Mouse (Mus musculus): Measurements from ENCODE around the gene March6. TPM values are rescaled to one million over a fixed set of nuclear protein-coding genes. Genes with fewer than 3 reads are reported as not detected.

March6 gene
- polyA plus RNA-seq, 1 experiment, result 70.2 TPM

GRCm38 (mm10) chr15:31502313-31502712, 28.5 kb downstream of the March6 start:
- no peaks in the 10 kb centered on the region for H3K27me3 ChIP-seq (ENCODE audit: control insufficient read depth, insufficient read depth, low read length)
- WGBS, result 7% methylated on average over 1 of the region's 1 CpGs
- DNase-seq, result no peak
- H3K4me1 ChIP-seq (ENCODE audit: control insufficient read depth, insufficient read depth, low read length), result no peaks in the 10 kb centered on the region
- no peak for TF ChIP-seq POLR2A (IDR thresholded peaks at IDR 0.05; ENCODE audit: borderline replicate concordance, insufficient read depth, low read length)
- no peak for TF ChIP-seq CTCF (IDR thresholded peaks at IDR 0.05; ENCODE audit: borderline replicate concordance, insufficient read depth, low read depth, low read length)
- no peak overlapping the region for H3K4me3 ChIP-seq (replicated peaks; ENCODE audit: insufficient read depth, low read depth, low read length)
- H3K27ac ChIP-seq (ENCODE audit: insufficient read depth, low read length), result no peak overlapping the region

GRCm38 (mm10) chr15:31494803-31495202, 36.0 kb downstream of the March6 start:
- TF ChIP-seq POLR2A (IDR thresholded peaks at IDR 0.05; ENCODE audit: borderline replicate concordance, insufficient read depth, low read length) (no peak), CTCF (IDR thresholded peaks at IDR 0.05; ENCODE audit: borderline replicate concordance, insufficient read depth, low read depth, low read length) (no peak)
- 92% methylated on average over 9 of the region's 9 CpGs for WGBS
- Histone ChIP-seq H3K27ac (ENCODE audit: insufficient read depth, low read length) (no peak overlapping the region), H3K4me1 (ENCODE audit: control insufficient read depth, insufficient read depth, low read length) (no peaks in the 10 kb centered on the region), H3K27me3 (ENCODE audit: control insufficient read depth, insufficient read depth, low read length) (no peaks in the 10 kb centered on the region), H3K4me3 (replicated peaks; ENCODE audit: insufficient read depth, low read depth, low read length) (no peak overlapping the region)
- no peak for DNase-seq

GRCm38 (mm10) chr15:31494310-31494709, 36.5 kb downstream of the March6 start:
- DNase-seq, result no peak
- 63% methylated on average over 3 of the region's 3 CpGs for WGBS
- Histone ChIP-seq H3K27me3 (ENCODE audit: control insufficient read depth, insufficient read depth, low read length) (no peaks in the 10 kb centered on the region), H3K27ac (ENCODE audit: insufficient read depth, low read length) (no peak overlapping the region), H3K4me3 (replicated peaks; ENCODE audit: insufficient read depth, low read depth, low read length) (no peak overlapping the region), H3K4me1 (ENCODE audit: control insufficient read depth, insufficient read depth, low read length) (no peaks in the 10 kb centered on the region)
- TF ChIP-seq CTCF (IDR thresholded peaks at IDR 0.05; ENCODE audit: borderline replicate concordance, insufficient read depth, low read depth, low read length) (no peak), POLR2A (IDR thresholded peaks at IDR 0.05; ENCODE audit: borderline replicate concordance, insufficient read depth, low read length) (no peak)

- Histone ChIP-seq H3K4me3 (replicated peaks; ENCODE audit: insufficient read depth, low read depth, low read length) (no peak overlapping the region), H3K27ac (ENCODE audit: insufficient read depth, low read length) (no peak overlapping the region), H3K27me3 (ENCODE audit: control insufficient read depth, insufficient read depth, low read length) (no peaks in the 10 kb centered on the region), H3K4me1 (ENCODE audit: control insufficient read depth, insufficient read depth, low read length) (no peaks in the 10 kb centered on the region)
- WGBS, result 77% methylated on average over 2 of the region's 2 CpGs
- DNase-seq, result no peak
- TF ChIP-seq CTCF (IDR thresholded peaks at IDR 0.05; ENCODE audit: borderline replicate concordance, insufficient read depth, low read depth, low read length), result no peak
- no peak for TF ChIP-seq POLR2A (IDR thresholded peaks at IDR 0.05; ENCODE audit: borderline replicate concordance, insufficient read depth, low read length)
Observed at GRCm38 (mm10) chr15:31487407-31487806, 43.4 kb downstream of the March6 start.

GRCm38 (mm10) chr15:31476678-31477077, 54.2 kb downstream of the March6 start:
- WGBS, result 93% methylated on average over 1 of the region's 1 CpGs
- Histone ChIP-seq H3K27me3 (ENCODE audit: control insufficient read depth, insufficient read depth, low read length) (no peaks in the 10 kb centered on the region), H3K4me1 (ENCODE audit: control insufficient read depth, insufficient read depth, low read length) (no peaks in the 10 kb centered on the region), H3K27ac (ENCODE audit: insufficient read depth, low read length) (no peak overlapping the region), H3K4me3 (replicated peaks; ENCODE audit: insufficient read depth, low read depth, low read length) (no peak overlapping the region)
- no peak for DNase-seq
- TF ChIP-seq CTCF (IDR thresholded peaks at IDR 0.05; ENCODE audit: borderline replicate concordance, insufficient read depth, low read depth, low read length) (no peak), POLR2A (IDR thresholded peaks at IDR 0.05; ENCODE audit: borderline replicate concordance, insufficient read depth, low read length) (no peak)

GRCm38 (mm10) chr15:31472645-31473574, 57.9 kb downstream of the March6 start:
- H3K4me3 ChIP-seq (replicated peaks; ENCODE audit: insufficient read depth, low read depth, low read length), result no peak overlapping the region
- no peaks in the 10 kb centered on the region for H3K4me1 ChIP-seq (ENCODE audit: control insufficient read depth, insufficient read depth, low read length)
- H3K27me3 ChIP-seq (ENCODE audit: control insufficient read depth, insufficient read depth, low read length), result no peaks in the 10 kb centered on the region
- no peak overlapping the region for H3K27ac ChIP-seq (ENCODE audit: insufficient read depth, low read length)
- TF ChIP-seq CTCF (IDR thresholded peaks at IDR 0.05; ENCODE audit: borderline replicate concordance, insufficient read depth, low read depth, low read length) (no peak), POLR2A (IDR thresholded peaks at IDR 0.05; ENCODE audit: borderline replicate concordance, insufficient read depth, low read length) (no peak)
- WGBS, result 65% methylated on average over 4 of the region's 4 CpGs
- no peak for DNase-seq

GRCm38 (mm10) chr15:31471529-31471928, 59.3 kb downstream of the March6 start:
- TF ChIP-seq POLR2A (IDR thresholded peaks at IDR 0.05; ENCODE audit: borderline replicate concordance, insufficient read depth, low read length), result no peak
- TF ChIP-seq CTCF (IDR thresholded peaks at IDR 0.05; ENCODE audit: borderline replicate concordance, insufficient read depth, low read depth, low read length), result no peak
- H3K4me3 ChIP-seq (replicated peaks; ENCODE audit: insufficient read depth, low read depth, low read length), result no peak overlapping the region
- no peaks in the 10 kb centered on the region for H3K27me3 ChIP-seq (ENCODE audit: control insufficient read depth, insufficient read depth, low read length)
- WGBS, result 71% methylated on average over 4 of the region's 4 CpGs
- no peak overlapping the region for H3K27ac ChIP-seq (ENCODE audit: insufficient read depth, low read length)
- DNase-seq, result no peak
- H3K4me1 ChIP-seq (ENCODE audit: control insufficient read depth, insufficient read depth, low read length), result no peaks in the 10 kb centered on the region

- TF ChIP-seq POLR2A (IDR thresholded peaks at IDR 0.05; ENCODE audit: borderline replicate concordance, insufficient read depth, low read length), result no peak
- no peak for TF ChIP-seq CTCF (IDR thresholded peaks at IDR 0.05; ENCODE audit: borderline replicate concordance, insufficient read depth, low read depth, low read length)
- Histone ChIP-seq H3K27ac (ENCODE audit: insufficient read depth, low read length) (no peak overlapping the region), H3K4me3 (replicated peaks; ENCODE audit: insufficient read depth, low read depth, low read length) (no peak overlapping the region), H3K27me3 (ENCODE audit: control insufficient read depth, insufficient read depth, low read length) (no peaks in the 10 kb centered on the region), H3K4me1 (ENCODE audit: control insufficient read depth, insufficient read depth, low read length) (no peaks in the 10 kb centered on the region)
- WGBS, result 73% methylated on average over 4 of the region's 4 CpGs
- DNase-seq, result no peak
Observed at GRCm38 (mm10) chr15:31469497-31469896, 61.4 kb downstream of the March6 start.

Data from cerebellum, adult 2 months (tissue).